Mouse (Mus musculus) liver, embryonic 14.5 days (tissue): ENCODE measurements around the gene Rnf135.

Experiments used
- CTCF ChIP-seq: IDR thresholded peaks from 2 replicates; pipeline ENCODE4 v1.5.1; 2016; ENCODE audit warnings: antibody characterized with exemption, low read depth, control low read depth
- EP300 ChIP-seq: IDR thresholded peaks from 2 replicates; pipeline ENCODE4 v1.6.1; 2016; ENCODE audit warnings: antibody characterized with exemption, low read depth

GRCm38 (mm10) chr11:80190280-80190679, 6.6 kb downstream of the Rnf135 start:
- TF ChIP-seq EP300 = no peak
- TF ChIP-seq CTCF = no peak
